Mouse (Mus musculus): ENCODE measurements around the gene Sptssb.

Sptssb gene

GRCm38 (mm10) chr3:69860589-69861521 lies 1.1 kb upstream of the Sptssb start:
- in situ Hi-C loops (cut with MboI; ENCODE audit: unreplicated experiment in 2 of 2), result no loop called here

GRCm38 (mm10) chr3:69839485-69839884 lies 20.3 kb downstream of the Sptssb start:
- in situ Hi-C loops (cut with MboI; ENCODE audit: unreplicated experiment in 2 of 2), result no loop called here

- in situ Hi-C loops (cut with MboI; ENCODE audit: unreplicated experiment in 2 of 2), result no loop called here
Measured at GRCm38 (mm10) chr3:69829532-69829931, 30.2 kb downstream of the Sptssb start.

GRCm38 (mm10) chr3:69824536-69824935 lies 35.2 kb downstream of the Sptssb start:
- in situ Hi-C loops (cut with MboI; ENCODE audit: unreplicated experiment in 2 of 2), result no loop called here

- in situ Hi-C loops (cut with MboI; ENCODE audit: unreplicated experiment in 2 of 2), result no loop called here
Measured at GRCm38 (mm10) chr3:69820614-69821013, 39.1 kb downstream of the Sptssb start.

GRCm38 (mm10) chr3:69819851-69820200 lies 39.9 kb downstream of the Sptssb start:
- in situ Hi-C loops (cut with MboI; ENCODE audit: unreplicated experiment in 2 of 2), result no loop called here

GRCm38 (mm10) chr3:69819146-69819850 lies 40.4 kb downstream of the Sptssb start:
- in situ Hi-C loops (cut with MboI; ENCODE audit: unreplicated experiment in 2 of 2), result no loop called here

- in situ Hi-C loops (cut with MboI; ENCODE audit: unreplicated experiment in 2 of 2), result no loop called here
Measured at GRCm38 (mm10) chr3:69818466-69818865, 41.3 kb downstream of the Sptssb start.

GRCm38 (mm10) chr3:69816547-69816946 lies 43.2 kb downstream of the Sptssb start:
- in situ Hi-C loops (cut with MboI; ENCODE audit: unreplicated experiment in 2 of 2), result no loop called here

GRCm38 (mm10) chr3:69813005-69813695 lies 46.6 kb downstream of the Sptssb start:
- in situ Hi-C loops (cut with MboI; ENCODE audit: unreplicated experiment in 2 of 2), result no loop called here

GRCm38 (mm10) chr3:69812442-69812841 lies 47.3 kb downstream of the Sptssb start:
- in situ Hi-C loops (cut with MboI; ENCODE audit: unreplicated experiment in 2 of 2), result no loop called here

GRCm38 (mm10) chr3:69808479-69808878 lies 51.3 kb downstream of the Sptssb start:
- in situ Hi-C loops (cut with MboI; ENCODE audit: unreplicated experiment in 2 of 2), result no loop called here

GRCm38 (mm10) chr3:69803137-69803536 lies 56.6 kb downstream of the Sptssb start:
- in situ Hi-C loops (cut with MboI; ENCODE audit: unreplicated experiment in 2 of 2), result no loop called here

- in situ Hi-C loops (cut with MboI; ENCODE audit: unreplicated experiment in 2 of 2), result no loop called here
Measured at GRCm38 (mm10) chr3:69800829-69801384, 58.8 kb downstream of the Sptssb start.

- in situ Hi-C loops (cut with MboI; ENCODE audit: unreplicated experiment in 2 of 2), result no loop called here
Measured at GRCm38 (mm10) chr3:69799096-69799495, 60.6 kb downstream of the Sptssb start.

GRCm38 (mm10) chr3:69797969-69798368 lies 61.8 kb downstream of the Sptssb start:
- in situ Hi-C loops (cut with MboI; ENCODE audit: unreplicated experiment in 2 of 2), result no loop called here

GRCm38 (mm10) chr3:69797533-69797932 lies 62.2 kb downstream of the Sptssb start:
- in situ Hi-C loops (cut with MboI; ENCODE audit: unreplicated experiment in 2 of 2), result no loop called here

GRCm38 (mm10) chr3:69792823-69793417 lies 66.8 kb downstream of the Sptssb start:
- in situ Hi-C loops (cut with MboI; ENCODE audit: unreplicated experiment in 2 of 2), result no loop called here

- in situ Hi-C loops (cut with MboI; ENCODE audit: unreplicated experiment in 2 of 2), result no loop called here
Measured at GRCm38 (mm10) chr3:69779246-69779796, 80.4 kb downstream of the Sptssb start.

GRCm38 (mm10) chr3:69773356-69773755 lies 86.4 kb downstream of the Sptssb start:
- in situ Hi-C loops (cut with MboI; ENCODE audit: unreplicated experiment in 2 of 2), result no loop called here

Measured in v-Abl transformed pro-B cells (cell line).